ENCODE assay signal across 30 mouse cellular contexts in the genomic region with DNA sequence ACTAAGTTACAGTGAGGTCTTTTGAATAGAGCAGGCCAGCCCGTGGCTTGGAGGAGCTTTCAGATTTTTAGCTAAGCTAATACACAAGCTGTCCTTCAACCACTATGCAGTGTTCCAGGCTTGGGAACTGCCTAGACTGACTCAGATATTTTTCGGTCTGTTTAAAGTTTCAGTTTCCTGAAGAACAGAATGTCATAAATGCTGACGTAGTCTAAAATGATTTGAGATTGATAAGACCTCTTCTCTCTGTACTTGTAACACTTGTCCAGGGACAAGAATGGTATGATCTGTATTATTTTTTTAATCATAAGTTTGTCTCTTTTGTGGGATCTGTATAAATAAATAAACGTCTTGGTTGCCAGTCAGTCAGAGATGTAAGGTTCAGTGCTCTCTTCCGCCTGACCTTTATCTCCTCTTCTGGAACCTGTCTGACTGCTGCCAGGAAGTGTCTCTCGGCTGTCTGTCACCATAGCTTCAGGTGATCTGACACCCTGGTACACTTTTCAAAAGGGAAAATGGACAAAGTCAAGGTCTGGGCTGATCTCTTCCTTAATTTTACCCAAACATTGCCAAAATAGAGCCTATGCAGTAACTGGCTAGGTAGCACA.
DNase-seq lines count a peak whose midpoint lies in the region; ATAC-seq and TF ChIP-seq lines count a peak whose summit lies in the region.
"Had no signal": no experiment of that assay in that cellular context is flagged by ENCODE, and none has a peak within 500 bp of the region (broad histone marks: within the 10 kb centered on the region; RNA-seq: fewer than 3 reads in every experiment).

No protein-coding gene starts in this region.

- no peak for TF ChIP-seq CTCF in testis, adult 2 months (IDR thresholded peaks at IDR 0.05; ENCODE audit: control insufficient read depth, insufficient read depth, insufficient replicate concordance, low read depth, low read length)

- no peak for ATAC-seq in embryonic facial prominence, embryonic 14.5 days (ENCODE audit: low read depth)
- ATAC-seq: forebrain, postnatal 0 days; liver, embryonic 12.5 days; liver, postnatal 0 days; Patski had no signal

- no peak overlapping the region for H3K4me2 ChIP-seq in embryonic facial prominence, embryonic 14.5 days (ENCODE audit: low read depth, low read length)
- H3K4me2 ChIP-seq: heart, embryonic 13.5 days; hindbrain, embryonic 15.5 days; liver, embryonic 12.5 days; midbrain, embryonic 12.5 days; neural tube, embryonic 13.5 days had no signal

- H3K27me3 ChIP-seq in testis, adult 2 months (ENCODE audit: control insufficient read depth, insufficient read depth, low read length), result no peaks in the 10 kb centered on the region
- H3K27me3 ChIP-seq in embryonic facial prominence, embryonic 14.5 days (replicated peaks; ENCODE audit: control insufficient read depth, insufficient read depth, low read length), result no peaks in the 10 kb centered on the region
- H3K27me3 ChIP-seq: heart, embryonic 13.5 days; hindbrain, embryonic 15.5 days; liver, embryonic 12.5 days; midbrain, embryonic 12.5 days; neural tube, embryonic 13.5 days; Patski had no signal

- H3K4me3 ChIP-seq in testis, adult 2 months (ENCODE audit: control insufficient read depth, low read depth, low read length), result no peak overlapping the region
- no peak overlapping the region for H3K4me3 ChIP-seq in embryonic facial prominence, embryonic 14.5 days (ENCODE audit: low read depth, low read length)
- H3K4me3 ChIP-seq: erythroblast, embryonic 14.5 days; heart, embryonic 13.5 days; hindbrain, embryonic 10.5 days; hindbrain, embryonic 15.5 days; liver, embryonic 12.5 days; megakaryocyte, embryonic 14.5 days; midbrain, embryonic 12.5 days; myocyte; neural tube, embryonic 13.5 days had no signal

- DNase-seq in adrenal gland, adult 2 months, result peak; percentile 13
- DNase-seq in adrenal gland, postnatal 4 days (ENCODE audit: low spot score in 2 of 2), result no peak
- no peak for DNase-seq in testis, postnatal 10 days (ENCODE audit: low spot score)
- no peak for DNase-seq in embryonic facial prominence, embryonic 14.5 days (ENCODE audit: low spot score)
- no peak for DNase-seq in thymus, postnatal 36 days
- DNase-seq in spleen, postnatal 36 days (ENCODE audit: low spot score in 2 of 2), result no peak
- DNase-seq in left cerebral cortex, postnatal 25 days (ENCODE audit: low spot score in 2 of 2), result no peak
- DNase-seq: cerebellum, adult 8-10 months; cerebellum, postnatal 25 days; forebrain, postnatal 0 days; heart, postnatal 14 days; kidney, adult 8-10 months; kidney, postnatal 10 days; layer of hippocampus, adult 9-11 months; liver, postnatal 0 days; lung, postnatal 36 days; right cerebral cortex, postnatal 14 days; spleen, adult 18-20 months had no signal

- WGBS in embryonic facial prominence, embryonic 14.5 days, result 62% methylated on average over 6 of the region's 6 CpGs

- no peaks in the 10 kb centered on the region for H3K9me3 ChIP-seq in embryonic facial prominence, embryonic 14.5 days (ENCODE audit: control insufficient read depth, low read length)
- H3K9me3 ChIP-seq: hindbrain, embryonic 15.5 days; liver, embryonic 12.5 days; midbrain, embryonic 12.5 days had no signal

- no peaks in the 10 kb centered on the region for H3K36me3 ChIP-seq in testis, adult 2 months (ENCODE audit: control insufficient read depth, insufficient read depth, low read length)
- no peaks in the 10 kb centered on the region for H3K36me3 ChIP-seq in embryonic facial prominence, embryonic 14.5 days (ENCODE audit: control insufficient read depth, insufficient read depth, low read length)
- H3K36me3 ChIP-seq: heart, embryonic 13.5 days; hindbrain, embryonic 10.5 days; hindbrain, embryonic 15.5 days; liver, embryonic 12.5 days; midbrain, embryonic 12.5 days; neural tube, embryonic 13.5 days had no signal

- TF ChIP-seq POLR2A in testis, adult 2 months (IDR thresholded peaks at IDR 0.05; ENCODE audit: control insufficient read depth, low read depth, low read length), result no peak

- no peak overlapping the region for H3K9ac ChIP-seq in embryonic facial prominence, embryonic 14.5 days (ENCODE audit: low read depth, low read length)
- H3K9ac ChIP-seq: forebrain, postnatal 0 days; heart, embryonic 13.5 days; hindbrain, embryonic 15.5 days; liver, embryonic 12.5 days; liver, postnatal 0 days; midbrain, embryonic 12.5 days; neural tube, embryonic 13.5 days had no signal

- intact Hi-C loops in left cerebral cortex, postnatal 25 days (cut with DNase I), result no loop called here

- 0 out of 2 replicates have a peak overlapping the region, but pooled peaks have one; percentile 17 for H3K27ac ChIP-seq in testis, adult 2 months (ENCODE audit: control insufficient read depth, insufficient read depth, low read depth, low read length)
- peak overlapping the region; percentile 13 for H3K27ac ChIP-seq in embryonic facial prominence, embryonic 14.5 days (replicated peaks; ENCODE audit: low read depth, low read length)
- H3K27ac ChIP-seq: heart, embryonic 13.5 days; hindbrain, embryonic 10.5 days; hindbrain, embryonic 15.5 days; liver, embryonic 12.5 days; midbrain, embryonic 12.5 days; neural tube, embryonic 13.5 days; stomach, postnatal 0 days had no signal

- H3K4me1 ChIP-seq in testis, adult 2 months (ENCODE audit: control insufficient read depth, insufficient read depth, low read length), result peaks cover 5% of the 10 kb centered on the region; the same call in 1 of the 2 replicates
- peaks cover 30% of the 10 kb centered on the region for H3K4me1 ChIP-seq in embryonic facial prominence, embryonic 14.5 days (ENCODE audit: control insufficient read depth, insufficient read depth, low read length)
- H3K4me1 ChIP-seq: hindbrain, embryonic 15.5 days; liver, embryonic 12.5 days; megakaryocyte, embryonic 14.5 days had no signal
